Mouse (Mus musculus) forebrain, embryonic 13.5 days (tissue): ENCODE results near the gene Zmym1. TPM values are rescaled to one million over a fixed set of nuclear protein-coding genes. Genes with fewer than 3 reads are reported as not detected.
"Not testable (repeated sequence)": the region's sequence is repeated elsewhere in the genome, so short reads cannot be mapped to it uniquely, and the experiment has no call there.

Experiments used
- ATAC-seq: fragments of 200-750 bp; cut with Nextera tagmentation; 2 replicates; pipeline ENCODE4 v1.8.0; 2017
- H3K27ac ChIP-seq: fragments of 300-500 bp; sonication (generic); 2 replicates; pipeline ENCODE4 v1.5.1; 2015; ENCODE audit warnings: inconsistent platforms, mild to moderate bottlenecking, moderate library complexity
- H3K27me3 ChIP-seq: fragments of 300-500 bp; sonication (generic); 2 replicates; pipeline ENCODE4 v1.6.1; 2015; ENCODE audit warnings: mild to moderate bottlenecking, inconsistent platforms
- H3K36me3 ChIP-seq: fragments of 300-500 bp; sonication (generic); 2 replicates; pipeline ENCODE4 v1.6.1; 2015; ENCODE audit warnings: mild to moderate bottlenecking, inconsistent platforms; ENCODE audit not compliant: poor library complexity, severe bottlenecking
- H3K4me1 ChIP-seq: fragments of 300-500 bp; sonication (generic); 2 replicates; pipeline ENCODE4 v1.6.1; 2015; ENCODE audit warnings: inconsistent platforms
- H3K4me2 ChIP-seq: fragments of 300-500 bp; sonication (generic); 2 replicates; pipeline ENCODE4 v1.6.1; 2015; ENCODE audit warnings: inconsistent platforms, mild to moderate bottlenecking, moderate library complexity
- H3K4me3 ChIP-seq: fragments of 300-500 bp; sonication (generic); 2 replicates; pipeline ENCODE4 v1.5.1; 2015; ENCODE audit warnings: mild to moderate bottlenecking, inconsistent platforms
- H3K9ac ChIP-seq: fragments of 300-500 bp; sonication (generic); 2 replicates; pipeline ENCODE4 v1.6.1; 2015; ENCODE audit warnings: mild to moderate bottlenecking, inconsistent platforms
- H3K9me3 ChIP-seq: fragments of 300-500 bp; sonication (generic); replicated peaks from 2 replicates; pipeline ENCODE4 v1.6.1; 2016; ENCODE audit warnings: inconsistent platforms
- WGBS: fragments of 180-500 bp; shearing (Covaris S2); methylation state at CpG from one replicate; pipeline ENCODE4 v1.1.7; 2015; 5-methylcytosine and 5-hydroxymethylcytosine counted together
- polyA plus RNA-seq: library from polyadenylated mRNA; unstranded; fragments of >200 nt; fragmentation: Nextera tagmentation; extraction: Ambion mirVana; gene quantifications from 2 replicates; pipeline ENCODE4 v1.2.1, GENCODE M21; 2015

Gene Zmym1
- polyA plus RNA-seq = 26.4 and 28.4 TPM in 2 replicates

- no peaks in the 10 kb centered on the region for H3K9me3 ChIP-seq
- H3K36me3 ChIP-seq = peaks cover 19% of the 10 kb centered on the region
- peak within 1 kb of the TSS; percentile 78 for H3K4me2 ChIP-seq
- no peaks in the 10 kb centered on the region for H3K27me3 ChIP-seq
- H3K27ac ChIP-seq = peak within 1 kb of the TSS; percentile 57
- peak; percentile 93 for ATAC-seq
- peak within 1 kb of the TSS; percentile 88 for H3K4me3 ChIP-seq
- peaks cover 9% of the 10 kb centered on the region; the same call in 1 of the 2 replicates for H3K4me1 ChIP-seq
- WGBS = 1% methylated on average over 38 of the region's 38 CpGs
- H3K9ac ChIP-seq = peak within 1 kb of the TSS; percentile 89
Observed at GRCm38 (mm10) chr4:127060585-127061290, at the start of gene Zmym1. Gene Zmym1, minus strand, starts transcription at chr4:127061152.

- WGBS = 73% methylated on average over 4 of the region's 4 CpGs
- Histone ChIP-seq H3K27me3 (no peaks in the 10 kb centered on the region), H3K4me2 (no peak overlapping the region), H3K9me3 (peaks cover 4% of the 10 kb centered on the region; the same call in 1 of the 2 replicates), H3K27ac (no peak overlapping the region), H3K4me1 (no peaks in the 10 kb centered on the region), H3K4me3 (no peak overlapping the region), H3K36me3 (peaks cover 39% of the 10 kb centered on the region), H3K9ac (no peak overlapping the region)
- ATAC-seq = no peak
Observed at GRCm38 (mm10) chr4:127110570-127110969, 49.6 kb upstream of the Zmym1 start.

- Histone ChIP-seq H3K4me2 (no peak overlapping the region), H3K9ac (no peak overlapping the region), H3K27ac (no peak overlapping the region), H3K4me3 (no peak overlapping the region), H3K4me1 (no peaks in the 10 kb centered on the region), H3K27me3 (no peaks in the 10 kb centered on the region), H3K9me3 (peaks cover 4% of the 10 kb centered on the region; the same call in 1 of the 2 replicates), H3K36me3 (peaks cover 46% of the 10 kb centered on the region)
- WGBS = 94% methylated on average over 4 of the region's 4 CpGs
- no peak for ATAC-seq
Observed at GRCm38 (mm10) chr4:127107566-127107965, 46.6 kb upstream of the Zmym1 start.

GRCm38 (mm10) chr4:127099552-127099951 is 38.6 kb upstream of the Zmym1 start:
- not testable (repeated sequence) for H3K4me3 ChIP-seq, ATAC-seq, H3K9ac ChIP-seq, H3K27ac ChIP-seq, H3K9me3 ChIP-seq, H3K4me2 ChIP-seq, H3K27me3 ChIP-seq, H3K4me1 ChIP-seq
- WGBS = 97% methylated on average over 1 of the region's 2 CpGs
- H3K36me3 ChIP-seq = peaks cover 25% of the 10 kb centered on the region; the same call in 1 of the 2 replicates

- Histone ChIP-seq H3K27ac (no peak overlapping the region), H3K4me1 (no peaks in the 10 kb centered on the region), H3K9me3 (no peaks in the 10 kb centered on the region), H3K4me3 (no peak overlapping the region), H3K36me3 (peaks cover 28% of the 10 kb centered on the region), H3K9ac (no peak overlapping the region), H3K27me3 (no peaks in the 10 kb centered on the region), H3K4me2 (no peak overlapping the region)
- 90% methylated on average over 4 of the region's 4 CpGs for WGBS
- no peak for ATAC-seq
Observed at GRCm38 (mm10) chr4:127095090-127095489, 34.1 kb upstream of the Zmym1 start.

- 83% methylated on average over 1 of the region's 1 CpGs for WGBS
- H3K36me3 ChIP-seq = peaks cover 41% of the 10 kb centered on the region
Observed at GRCm38 (mm10) chr4:127091188-127091587, 30.2 kb upstream of the Zmym1 start.

GRCm38 (mm10) chr4:127085761-127086160 is 24.8 kb upstream of the Zmym1 start:
- ATAC-seq = no peak
- H3K27me3 ChIP-seq = no peaks in the 10 kb centered on the region
- H3K4me3 ChIP-seq = no peak overlapping the region
- H3K4me1 ChIP-seq = no peaks in the 10 kb centered on the region
- no peaks in the 10 kb centered on the region for H3K9me3 ChIP-seq
- H3K27ac ChIP-seq = no peak overlapping the region
- no peak overlapping the region for H3K9ac ChIP-seq
- H3K36me3 ChIP-seq = peaks cover 17% of the 10 kb centered on the region
- WGBS = 93% methylated on average over 1 of the region's 1 CpGs
- no peak overlapping the region for H3K4me2 ChIP-seq

More at GRCm38 (mm10) chr4:127091188-127091587, 30.2 kb upstream of the Zmym1 start:
- no peak overlapping the region for H3K4me3 ChIP-seq
- H3K27ac ChIP-seq = no peak overlapping the region
- H3K4me2 ChIP-seq = no peak overlapping the region
- H3K4me1 ChIP-seq = no peaks in the 10 kb centered on the region
- no peaks in the 10 kb centered on the region for H3K9me3 ChIP-seq
- H3K27me3 ChIP-seq = no peaks in the 10 kb centered on the region
- ATAC-seq = no peak
- no peak overlapping the region for H3K9ac ChIP-seq

- WGBS = 88% methylated on average over 2 of the region's 2 CpGs
Observed at GRCm38 (mm10) chr4:127083131-127083530, 22.2 kb upstream of the Zmym1 start.

GRCm38 (mm10) chr4:127080806-127081205 is 19.9 kb upstream of the Zmym1 start:
- Histone ChIP-seq H3K9ac (no peak overlapping the region), H3K27ac (no peak overlapping the region), H3K36me3 (no peaks in the 10 kb centered on the region), H3K4me3 (no peak overlapping the region), H3K4me1 (peaks cover 10% of the 10 kb centered on the region), H3K4me2 (no peak overlapping the region), H3K27me3 (no peaks in the 10 kb centered on the region), H3K9me3 (no peaks in the 10 kb centered on the region)
- 58% methylated on average over 1 of the region's 1 CpGs for WGBS
- ATAC-seq = no peak

More at GRCm38 (mm10) chr4:127083131-127083530, 22.2 kb upstream of the Zmym1 start:
- no peaks in the 10 kb centered on the region for H3K9me3 ChIP-seq
- no peak overlapping the region for H3K4me2 ChIP-seq
- H3K27me3 ChIP-seq = no peaks in the 10 kb centered on the region
- peaks cover 4% of the 10 kb centered on the region; the same call in 1 of the 2 replicates for H3K36me3 ChIP-seq
- no peak overlapping the region for H3K27ac ChIP-seq
- no peak overlapping the region for H3K9ac ChIP-seq
- H3K4me3 ChIP-seq = no peak overlapping the region
- peaks cover 5% of the 10 kb centered on the region for H3K4me1 ChIP-seq
- no peak for ATAC-seq

- Histone ChIP-seq H3K4me3 (peak within 1 kb of the TSS; percentile 52), H3K36me3 (no peaks in the 10 kb centered on the region), H3K27me3 (no peaks in the 10 kb centered on the region), H3K9me3 (no peaks in the 10 kb centered on the region), H3K27ac (peak within 1 kb of the TSS; percentile 80), H3K9ac (peak within 1 kb of the TSS; percentile 72), H3K4me1 (peaks cover 10% of the 10 kb centered on the region), H3K4me2 (peak within 1 kb of the TSS; percentile 70)
- WGBS = under 1% methylated on average over 45 of the region's 46 CpGs
- peak; percentile 98 for ATAC-seq
Observed at GRCm38 (mm10) chr4:127076875-127077548, 16.1 kb upstream of the Zmym1 start, which contains the start of gene Zmym6. Gene Zmym6, plus strand, starts transcription at chr4:127077383.

- no peaks in the 10 kb centered on the region for H3K27me3 ChIP-seq
- WGBS = 71% methylated on average over 1 of the region's 1 CpGs
- no peak overlapping the region for H3K27ac ChIP-seq
- H3K4me2 ChIP-seq = no peak overlapping the region
- no peak for ATAC-seq
- no peaks in the 10 kb centered on the region for H3K9me3 ChIP-seq
- no peaks in the 10 kb centered on the region for H3K36me3 ChIP-seq
- no peak overlapping the region for H3K9ac ChIP-seq
- H3K4me3 ChIP-seq = no peak overlapping the region
- peaks cover 10% of the 10 kb centered on the region for H3K4me1 ChIP-seq
Observed at GRCm38 (mm10) chr4:127074915-127075314, 14.0 kb upstream of the Zmym1 start.

- H3K27ac ChIP-seq = no peak overlapping the region
- no peaks in the 10 kb centered on the region for H3K9me3 ChIP-seq
- no peak overlapping the region for H3K4me2 ChIP-seq
- no peak overlapping the region for H3K9ac ChIP-seq
- peaks cover 9% of the 10 kb centered on the region; the same call in 1 of the 2 replicates for H3K4me1 ChIP-seq
- ATAC-seq = no peak
- no peaks in the 10 kb centered on the region for H3K27me3 ChIP-seq
- no peak overlapping the region for H3K4me3 ChIP-seq
- no peaks in the 10 kb centered on the region for H3K36me3 ChIP-seq
- 51% methylated on average over 1 of the region's 1 CpGs for WGBS
Observed at GRCm38 (mm10) chr4:127064051-127064450, 3.1 kb upstream of the Zmym1 start.
